Mouse (Mus musculus): Measurements from ENCODE around the gene Ccdc63.

Ccdc63 gene

DNA sequence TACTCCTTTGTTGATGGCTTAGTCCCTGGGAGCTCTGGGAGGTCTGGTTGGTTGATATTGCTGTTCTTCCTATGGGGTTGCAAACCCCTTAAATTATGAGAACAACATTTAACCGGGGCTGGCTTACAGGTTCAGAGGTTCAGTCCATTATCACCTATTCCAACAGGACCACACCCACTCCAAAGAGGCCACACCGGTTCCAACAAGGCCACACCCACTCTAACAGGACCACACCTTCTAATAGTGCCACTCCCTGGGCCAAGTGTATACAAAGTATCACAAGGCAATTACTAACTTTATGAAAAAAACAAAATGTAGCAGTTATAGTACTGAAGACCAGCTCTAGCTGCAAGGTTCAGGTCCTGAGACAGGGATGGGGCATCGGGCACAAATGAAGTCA is 56.2 kb downstream of the Ccdc63 start:
- no peak for DNase-seq (ENCODE audit: low read depth)

DNA sequence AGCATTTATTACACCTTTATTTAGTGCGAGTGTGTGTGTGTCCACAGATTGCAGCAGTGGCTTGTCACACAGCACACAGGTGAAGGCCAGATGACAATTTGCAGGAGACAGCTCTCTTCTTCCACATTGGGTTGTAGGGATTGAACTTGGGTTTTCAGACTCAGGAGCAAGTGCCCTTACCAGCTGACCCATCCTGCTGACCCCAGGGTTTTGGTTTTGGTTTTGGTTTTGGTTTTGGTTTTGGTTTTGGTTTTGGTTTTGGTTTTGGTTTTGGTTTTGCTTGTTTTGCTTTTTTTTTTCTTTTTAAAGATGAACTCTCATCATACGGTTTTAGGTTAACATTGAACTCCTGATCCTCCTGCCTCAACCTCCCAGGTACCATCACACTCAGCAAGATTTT is 57.3 kb downstream of the Ccdc63 start:
- no peak for DNase-seq (ENCODE audit: low read depth)

DNA sequence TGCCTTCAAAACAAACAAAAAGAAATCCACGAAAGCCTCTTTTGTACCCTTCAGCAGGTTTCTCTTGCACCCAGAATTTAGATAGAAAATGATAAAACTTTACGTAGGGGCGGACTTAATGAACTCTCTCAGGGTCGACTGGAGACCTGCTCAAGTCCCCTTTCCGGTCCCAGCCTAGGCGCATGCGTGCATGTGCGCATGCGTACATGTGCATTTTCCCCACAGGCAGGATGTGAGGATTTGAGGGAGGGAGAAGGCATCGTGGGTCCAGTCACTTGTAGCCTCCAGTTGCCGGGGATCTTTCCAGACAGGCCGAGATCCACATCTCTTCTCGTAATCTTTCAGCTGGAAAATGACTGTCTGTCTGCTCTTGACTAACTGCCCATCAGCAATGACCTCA is 59.2 kb downstream of the Ccdc63 start:
- DNase-seq (ENCODE audit: low read depth): no peak

- no peak for DNase-seq (ENCODE audit: low read depth)
These were observed 59.7 kb downstream of the Ccdc63 start for GRCm38 (mm10) chr5:122080930-122081329.

- DNase-seq (ENCODE audit: low read depth): no peak
These were observed 60.8 kb downstream of the Ccdc63 start for GRCm38 (mm10) chr5:122079796-122080195.

GRCm38 (mm10) chr5:122077244-122077643 is 63.4 kb downstream of the Ccdc63 start:
- DNase-seq (ENCODE audit: low read depth): no peak

GRCm38 (mm10) chr5:122075736-122076135 is 64.9 kb downstream of the Ccdc63 start:
- no peak for DNase-seq (ENCODE audit: low read depth)

DNA sequence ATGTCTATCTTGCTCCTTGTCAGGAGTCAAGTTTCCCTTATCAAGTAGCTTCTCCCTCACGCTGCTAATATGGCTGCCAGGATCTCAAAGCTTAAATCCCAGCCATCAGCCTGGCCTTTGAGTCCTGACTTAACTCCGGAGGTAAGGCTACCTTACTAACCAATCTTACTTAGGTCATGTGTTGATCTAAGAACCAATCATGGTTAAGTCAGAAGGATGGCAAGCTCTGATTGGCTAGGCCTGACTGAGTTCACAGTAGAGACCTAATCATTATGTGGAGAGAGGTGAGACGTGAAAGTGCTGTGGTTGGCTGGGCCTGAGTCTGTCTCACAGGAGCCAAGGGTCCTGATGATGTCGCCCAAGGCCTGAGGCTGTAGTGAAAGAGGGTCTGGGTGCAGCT is 68.6 kb downstream of the Ccdc63 start:
- DNase-seq (ENCODE audit: low read depth): no peak

DNA sequence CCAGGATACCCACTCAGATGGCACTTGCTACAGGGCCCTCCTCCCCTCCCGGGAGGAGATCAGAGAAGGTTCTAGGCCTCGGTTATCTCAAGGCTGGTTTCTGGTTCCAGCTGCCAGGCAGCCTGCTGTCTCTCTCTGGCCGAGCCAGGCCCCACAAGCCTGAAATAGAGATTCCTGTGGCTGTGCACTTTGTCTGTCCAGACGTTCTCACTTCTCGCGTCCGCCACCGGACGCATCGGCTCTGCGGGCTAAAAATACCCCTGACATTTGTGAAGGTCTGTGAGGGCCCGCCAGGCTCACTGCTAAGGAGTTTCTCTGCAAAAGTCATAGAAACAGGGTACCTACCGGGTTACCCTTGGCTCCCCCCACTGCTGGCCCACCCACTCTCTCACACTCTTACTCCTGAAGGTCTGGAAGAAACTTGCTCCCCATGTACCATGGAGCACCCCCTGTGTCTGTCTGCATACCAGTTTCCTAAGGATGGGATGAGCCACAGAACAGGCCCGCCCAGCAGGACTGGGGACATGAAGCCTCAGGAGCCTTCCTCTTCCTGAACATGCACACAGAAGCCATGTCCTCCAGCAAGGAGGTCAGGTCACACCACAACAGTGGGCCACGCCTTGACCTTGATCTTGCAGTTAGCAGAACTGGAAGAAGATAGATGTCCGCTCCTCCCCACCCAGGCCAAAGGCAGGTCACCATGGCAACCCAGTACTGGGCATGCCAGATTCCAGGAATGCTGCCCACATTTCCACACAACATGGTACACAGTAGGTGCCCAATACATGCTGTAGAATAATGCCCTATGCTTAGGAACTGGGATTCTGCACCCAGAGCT is 69.4 kb downstream of the Ccdc63 start:
- no peak for DNase-seq (ENCODE audit: low read depth)

DNA sequence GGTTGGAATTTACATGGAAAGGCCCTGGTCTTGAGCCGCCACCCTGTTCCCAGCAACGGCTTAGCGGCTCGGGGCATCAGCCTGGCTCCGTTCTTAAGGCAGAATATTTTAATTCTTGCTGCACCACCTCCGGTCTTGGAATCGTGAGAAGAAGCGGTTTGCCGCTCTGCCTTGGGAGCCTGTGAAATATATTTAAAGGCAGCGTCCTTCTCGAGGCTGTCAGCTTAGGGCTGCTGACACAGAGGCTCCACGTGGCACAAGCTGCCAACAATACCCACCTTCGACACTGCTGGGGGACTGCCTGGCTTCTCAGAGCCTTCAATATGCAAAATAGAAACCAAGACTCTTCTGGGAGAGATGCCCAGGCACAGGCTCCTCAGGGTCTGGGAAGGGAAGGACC is 72.1 kb downstream of the Ccdc63 start:
- no peak for DNase-seq (ENCODE audit: low read depth)

- DNase-seq (ENCODE audit: low read depth): no peak
These were observed 77.3 kb downstream of the Ccdc63 start for GRCm38 (mm10) chr5:122063204-122063933.

DNA sequence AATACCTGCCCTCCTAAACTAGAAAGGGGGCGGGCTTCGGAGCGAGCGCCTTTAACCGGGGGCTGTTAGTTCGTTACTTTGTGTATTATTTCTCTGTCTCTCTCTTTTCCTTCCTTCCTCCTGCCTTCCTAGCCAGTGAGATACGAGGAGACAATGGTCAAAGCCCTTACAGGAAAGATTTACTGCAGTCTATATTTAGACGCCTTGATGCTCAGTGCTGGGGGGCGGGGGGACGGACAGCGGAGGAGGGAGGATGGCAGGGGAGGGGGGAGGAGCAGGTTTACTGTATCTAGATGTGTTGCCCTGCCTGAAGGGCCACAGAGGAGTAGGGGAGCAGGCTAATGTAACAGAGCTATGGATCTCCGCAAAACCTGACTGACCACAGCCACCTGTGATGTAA is 78.1 kb downstream of the Ccdc63 start:
- no peak for DNase-seq (ENCODE audit: low read depth)

DNA sequence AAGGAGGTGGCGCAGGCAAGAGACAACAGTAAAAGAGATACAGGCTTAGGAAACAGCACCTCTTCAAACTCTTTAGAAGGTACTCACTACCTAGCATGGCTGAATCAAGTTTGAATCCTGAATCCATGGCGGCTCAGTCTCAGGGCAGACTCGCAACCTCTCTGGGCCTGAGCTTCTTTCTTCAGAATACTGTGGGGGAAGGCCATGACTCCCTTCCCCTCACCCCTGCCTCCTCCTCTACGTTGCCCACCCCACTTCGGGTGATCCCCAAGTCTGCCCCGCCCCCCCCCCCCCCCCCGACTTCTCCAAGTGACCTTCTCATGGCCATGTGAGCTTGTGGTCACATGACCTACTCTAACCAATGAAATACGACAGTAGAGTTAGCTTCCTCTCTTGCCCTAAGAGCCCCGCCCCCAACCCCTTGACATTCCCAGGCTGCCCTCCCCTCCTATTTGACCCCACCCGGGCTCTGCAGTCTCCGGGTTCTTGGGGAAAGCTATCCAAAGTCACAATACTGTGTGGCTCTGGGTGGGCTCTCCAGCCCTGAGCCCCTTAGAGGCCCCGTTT is 79.8 kb downstream of the Ccdc63 start:
- DNase-seq (ENCODE audit: low read depth): no peak

DNA sequence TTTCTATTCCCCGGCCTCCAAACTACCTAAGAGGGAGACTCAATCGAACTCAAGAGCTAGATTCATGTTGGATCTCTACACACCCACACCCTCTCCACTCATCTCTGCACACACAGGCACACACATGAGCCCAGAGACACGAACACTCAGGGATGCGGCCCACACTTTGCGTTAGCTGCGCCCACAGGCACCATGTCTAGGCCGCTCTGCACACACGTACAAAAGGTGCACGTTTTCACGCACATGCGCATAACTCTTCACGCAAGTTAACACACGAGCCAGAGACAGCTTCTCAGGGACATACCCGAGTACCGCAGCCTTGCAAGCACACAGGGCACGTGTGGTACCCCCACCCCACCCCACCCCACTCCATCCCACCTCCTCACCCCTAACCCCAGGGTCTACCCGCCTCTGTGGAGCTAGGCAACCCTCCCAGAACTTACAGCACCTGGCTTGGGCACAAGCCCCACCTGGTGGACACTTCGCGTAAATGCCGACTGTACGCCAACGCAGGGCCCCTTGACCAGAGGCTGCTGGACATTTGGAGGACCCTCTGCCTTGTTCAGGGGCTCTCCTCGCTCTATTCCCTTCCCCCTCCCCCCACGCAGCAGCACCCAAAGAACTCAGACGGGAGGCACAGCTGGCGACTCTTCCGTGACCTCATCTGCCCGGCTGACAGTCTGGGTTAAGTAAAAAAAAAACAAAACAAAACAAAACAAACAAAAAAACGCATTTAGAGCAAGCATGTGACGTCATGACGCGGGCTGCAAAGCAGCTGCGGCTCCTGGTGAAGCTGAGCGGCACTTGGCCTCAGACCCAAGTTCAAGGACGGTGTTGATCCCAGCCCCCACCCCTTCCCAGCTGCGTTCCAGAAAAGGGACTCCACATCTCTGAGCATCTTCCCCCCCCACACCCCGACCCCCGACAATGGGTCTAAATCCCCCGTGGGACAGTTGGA is 81.3 kb downstream of the Ccdc63 start:
- no peak for DNase-seq (ENCODE audit: low read depth)

Data from c-Kit-positive CD71-positive TER-119-negative erythroid progenitor cells, embryonic 14.5 days (primary cell).